Mouse (Mus musculus) kidney, adult 11 months (tissue): Measurements from ENCODE around the gene Slc9c1.
A peak's percentile ranks its signal among the peaks of the same experiment; 100 is the strongest.

ENCODE experiments used
- DNase-seq: peaks from one replicate; pipeline ENCODE4 v3.0.0; 2022

The Slc9c1 gene

DNA sequence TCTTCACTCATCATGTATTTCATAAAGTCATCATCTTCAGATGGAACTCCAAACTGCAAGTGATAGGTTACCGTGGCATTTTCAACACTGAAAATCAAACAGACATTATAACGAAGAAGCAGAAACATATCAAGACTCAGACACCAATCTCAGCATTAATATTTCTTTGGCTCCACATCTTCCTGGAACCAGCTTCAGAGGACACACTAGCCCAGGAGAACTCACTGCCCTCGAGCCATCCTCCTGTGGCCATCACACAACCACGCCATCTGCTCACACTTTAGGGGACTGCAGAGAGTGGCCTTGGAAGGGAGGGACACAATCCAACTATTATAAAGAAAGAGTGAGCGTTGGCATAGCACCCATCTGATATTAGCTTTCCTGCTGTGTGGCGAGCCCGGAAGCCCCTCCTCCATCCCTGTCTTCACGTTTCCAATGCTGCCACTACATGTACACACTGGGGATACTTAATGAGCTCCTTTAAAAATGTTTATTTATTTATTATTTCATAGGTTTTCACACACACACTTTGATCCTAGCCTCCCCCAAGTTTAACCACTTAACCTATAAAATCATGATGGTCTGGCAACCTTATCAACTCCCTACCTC, 94.5 kb downstream of the Slc9c1 start:
- no peak for DNase-seq

DNA sequence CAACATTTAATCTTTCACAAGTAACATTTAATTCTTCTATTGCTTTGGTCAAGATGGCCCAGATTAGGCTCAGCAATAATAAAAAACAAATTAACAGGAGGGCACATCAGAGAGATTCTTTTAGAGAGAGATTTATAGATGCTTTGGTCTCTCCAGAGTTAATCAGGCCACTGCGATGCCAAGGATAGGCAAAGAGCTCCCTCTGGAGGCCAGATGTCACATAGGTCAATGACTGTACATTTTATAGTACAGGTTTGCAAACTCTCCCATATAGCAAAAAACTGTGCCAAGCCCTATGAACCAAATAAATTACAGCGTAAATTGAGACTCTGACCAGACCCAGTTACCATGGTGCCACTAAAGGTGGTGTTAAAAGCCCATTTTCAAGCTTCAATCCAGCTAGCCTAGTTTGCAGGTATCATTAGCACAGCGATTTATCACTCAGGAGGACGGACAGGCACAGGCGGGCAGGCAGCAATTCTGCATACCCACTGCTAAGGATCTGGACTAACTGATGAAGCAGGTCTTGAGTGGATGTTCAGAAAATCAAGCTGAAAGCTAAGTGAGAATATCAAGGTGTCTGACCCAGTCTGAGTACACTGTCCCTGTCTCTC, 95.3 kb downstream of the Slc9c1 start:
- peak; percentile 33 for DNase-seq

DNA sequence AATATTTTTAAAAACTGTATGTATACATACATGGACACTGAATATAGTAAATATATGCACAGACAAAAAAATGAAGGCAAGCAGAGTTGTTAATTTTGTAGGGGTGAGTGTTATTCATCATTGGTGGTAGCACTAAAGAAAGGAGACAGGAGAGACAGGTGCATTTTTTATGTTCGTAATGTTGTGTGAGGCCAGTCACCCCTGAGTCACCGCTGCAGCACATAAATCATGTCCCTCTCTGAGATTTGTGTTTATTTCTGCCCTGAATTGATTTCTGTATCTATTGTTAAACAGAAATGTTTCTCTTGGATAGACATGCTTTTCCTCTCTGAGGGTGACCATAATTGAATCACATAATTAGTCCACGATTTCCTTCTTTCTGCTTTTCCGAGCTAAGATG, 97.3 kb downstream of the Slc9c1 start:
- no peak for DNase-seq

DNA sequence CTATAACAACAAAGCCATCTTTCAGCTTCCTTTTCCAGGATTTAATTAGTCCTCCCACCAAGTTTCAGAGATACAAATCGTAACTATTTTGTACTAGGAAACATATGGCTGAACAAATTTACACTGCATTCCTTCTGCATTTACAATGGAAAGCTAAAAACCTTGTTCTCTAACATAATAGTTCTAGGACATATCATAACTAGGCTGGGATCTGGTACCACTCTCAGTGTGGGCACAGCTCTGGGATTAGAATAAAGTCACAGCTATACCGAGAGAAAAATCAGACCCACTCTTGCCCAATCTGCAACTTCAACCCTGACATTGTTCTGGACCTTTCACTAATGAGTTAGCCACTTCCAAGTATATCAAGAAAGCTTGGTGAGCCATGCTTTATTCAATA, 100.7 kb downstream of the Slc9c1 start:
- DNase-seq, result no peak

DNA sequence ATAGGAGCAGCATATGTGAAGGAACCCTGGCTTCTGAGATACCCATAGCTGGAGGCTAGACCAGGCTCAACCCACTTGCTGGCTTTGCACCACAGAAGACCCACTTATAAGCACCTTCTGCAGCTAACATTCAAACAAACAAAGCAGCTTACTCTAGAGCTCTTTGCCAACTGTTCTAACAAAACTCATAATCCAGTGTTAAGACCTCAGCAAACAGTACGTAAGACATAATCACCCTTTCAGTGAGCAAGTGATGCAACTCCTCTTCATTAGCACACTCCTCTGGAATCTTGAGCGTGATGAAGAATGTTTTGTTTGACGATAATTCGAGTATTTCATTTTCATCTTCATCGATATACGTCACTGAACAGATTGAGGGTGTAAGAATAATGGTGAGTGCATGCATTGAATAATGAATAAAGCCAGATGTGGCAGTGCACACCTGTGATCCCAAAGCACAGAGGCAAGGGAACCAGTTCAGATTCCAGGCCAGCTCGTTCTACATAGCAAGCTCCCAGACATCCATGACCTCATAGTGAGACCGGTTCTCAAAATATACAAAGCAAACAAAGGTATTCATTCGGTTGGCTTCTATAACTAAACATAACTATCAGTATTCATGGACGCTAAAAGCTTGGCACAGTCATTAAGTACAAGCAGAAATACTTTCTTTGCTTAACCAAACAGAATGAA, 105.1 kb downstream of the Slc9c1 start:
- DNase-seq, result no peak

DNA sequence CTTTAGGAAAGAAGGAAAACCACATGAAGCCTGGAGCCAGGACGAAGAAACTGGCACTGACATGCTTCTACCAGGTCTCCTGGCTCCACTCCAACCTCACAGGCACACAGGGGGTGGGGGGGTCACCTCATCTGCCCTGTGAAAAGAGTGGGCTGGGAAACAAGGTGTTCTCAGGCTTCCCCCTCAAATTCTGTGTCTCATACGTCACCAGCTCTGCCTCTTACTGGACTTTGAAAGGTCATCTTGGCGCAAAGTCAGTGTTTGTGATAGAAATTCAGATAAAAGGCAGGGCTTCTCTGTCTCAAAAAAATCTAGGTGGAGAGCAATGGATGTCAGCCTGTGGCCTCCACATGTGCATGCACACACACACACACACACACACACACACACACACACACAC, 106.2 kb downstream of the Slc9c1 start:
- DNase-seq, result no peak

DNA sequence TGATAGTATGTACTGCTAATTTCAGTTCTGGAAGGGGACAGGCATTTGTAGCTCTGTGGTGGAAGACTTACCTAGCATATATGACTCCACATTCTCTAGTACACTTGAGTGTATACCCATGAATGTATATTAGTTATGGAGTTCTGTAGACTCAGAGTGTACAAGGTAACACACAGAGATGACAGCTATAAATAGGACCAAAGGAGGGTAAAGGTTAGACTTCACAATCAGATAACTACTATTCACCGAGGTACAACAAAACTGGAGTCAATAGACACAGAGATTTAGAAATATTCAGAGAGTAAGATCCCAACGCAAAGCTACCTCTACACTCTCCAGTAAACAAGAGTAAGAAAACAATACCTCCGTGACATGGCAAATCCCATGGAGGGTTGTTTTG, 108.8 kb downstream of the Slc9c1 start:
- no peak for DNase-seq

DNA sequence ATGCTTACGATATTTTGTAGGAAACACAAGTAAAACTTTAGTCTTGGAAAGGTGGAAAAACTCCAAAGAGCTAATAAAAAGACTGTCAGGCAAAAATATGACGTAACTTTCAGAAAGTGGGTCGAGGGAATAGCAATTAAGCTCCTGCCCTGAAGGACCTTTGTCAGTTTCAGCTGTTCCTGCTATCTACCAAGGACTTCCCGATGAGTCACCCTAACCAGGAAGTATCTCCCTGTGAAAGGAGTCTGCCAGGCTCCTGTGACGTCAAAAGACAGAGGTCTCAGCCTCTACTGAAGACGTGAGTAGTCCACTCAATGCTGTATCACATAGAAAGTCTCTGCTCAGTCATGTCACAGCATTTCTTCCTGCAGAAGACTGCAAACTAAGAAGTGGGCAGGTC, 109.3 kb downstream of the Slc9c1 start:
- DNase-seq, result no peak

DNA sequence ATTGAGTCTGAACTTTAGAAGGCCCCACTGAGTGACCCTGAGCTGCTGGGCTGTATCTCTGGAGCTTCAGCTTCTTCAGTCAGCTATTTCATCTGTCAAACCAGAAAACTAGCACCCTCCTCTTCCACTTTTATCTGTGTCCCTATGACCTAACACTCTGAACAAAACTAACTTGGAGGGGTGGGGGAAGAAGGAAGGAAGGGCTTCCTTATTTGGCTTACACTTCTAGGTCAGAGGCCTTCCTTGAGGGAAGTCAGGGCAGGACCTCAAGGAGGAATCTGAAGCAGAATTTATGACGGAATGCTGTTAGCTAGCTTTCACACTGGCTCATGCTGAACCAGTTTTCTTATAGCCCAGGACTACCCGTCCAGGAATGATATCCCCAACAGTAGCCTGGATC, 116.4 kb downstream of the Slc9c1 start:
- DNase-seq, result no peak

DNA sequence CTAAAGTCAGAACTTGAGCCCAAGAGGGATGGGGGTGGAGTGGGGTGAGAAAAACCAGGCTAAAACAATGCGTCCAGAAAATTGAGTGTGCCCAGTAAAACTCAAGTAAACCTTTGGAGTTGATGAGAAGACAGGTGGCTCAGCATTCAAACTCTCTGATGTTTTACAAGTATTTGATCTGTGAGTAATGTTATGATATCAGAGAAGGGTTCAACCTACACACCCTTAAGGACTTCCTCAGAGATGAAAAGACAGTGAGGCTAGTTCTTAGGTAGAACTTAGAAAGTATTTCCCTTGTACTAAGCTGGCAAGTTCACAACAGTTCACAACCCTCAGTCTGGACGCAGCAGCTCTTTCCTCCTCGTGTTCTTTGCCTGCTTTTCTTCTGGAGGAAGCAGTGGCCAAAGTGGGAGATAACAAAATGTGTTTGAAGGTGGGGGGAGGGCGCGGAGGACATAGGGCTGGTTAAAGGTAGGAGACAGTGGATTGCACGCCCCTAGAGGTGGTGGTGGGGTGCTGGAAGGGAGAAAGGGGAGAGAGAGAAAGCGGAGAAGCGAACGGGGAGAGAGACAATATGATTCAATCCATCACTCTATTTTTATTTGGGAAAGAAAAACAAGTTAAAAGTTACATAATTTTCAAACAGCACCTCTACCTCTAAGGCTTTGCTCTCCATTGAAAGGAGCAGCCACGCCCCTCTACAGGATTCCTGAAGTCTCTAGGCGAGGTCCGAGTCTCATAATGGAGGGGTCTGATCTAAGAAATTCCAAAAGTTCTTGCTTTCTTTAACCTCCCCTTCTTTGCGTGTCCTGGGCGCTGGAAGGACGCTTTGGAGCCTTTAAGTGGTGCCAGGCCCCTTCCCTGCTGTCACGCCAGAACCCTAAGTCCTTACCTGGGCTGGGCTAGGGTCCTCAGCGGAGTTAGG, 118.2 kb downstream of the Slc9c1 start:
- no peak for DNase-seq

DNA sequence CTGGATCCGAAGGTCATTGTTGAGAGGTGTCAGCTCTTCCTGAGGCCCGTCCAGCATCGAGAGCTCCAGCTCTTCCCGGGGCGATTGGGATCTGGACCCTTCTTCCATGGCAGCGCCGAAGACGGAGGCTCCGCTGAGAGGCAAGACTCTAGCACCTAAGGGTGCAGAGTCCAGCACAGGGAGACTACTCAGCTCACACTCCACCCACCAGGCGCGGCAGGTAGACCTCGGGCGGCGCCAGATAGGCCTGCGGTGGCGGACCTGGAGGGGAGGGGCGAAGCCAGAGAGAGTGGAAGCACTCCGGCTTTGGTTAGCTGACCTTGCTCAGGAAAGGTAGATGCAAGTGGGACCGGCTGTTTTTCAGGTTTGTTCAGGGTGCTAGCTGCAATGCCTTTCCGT, 118.8 kb downstream of the Slc9c1 start, which contains the start of gene BC016579:
Gene BC016579, minus strand, starts transcription at position 135 of the 399 bp plus-strand sequence.
- DNase-seq, result peak; percentile 48

DNA sequence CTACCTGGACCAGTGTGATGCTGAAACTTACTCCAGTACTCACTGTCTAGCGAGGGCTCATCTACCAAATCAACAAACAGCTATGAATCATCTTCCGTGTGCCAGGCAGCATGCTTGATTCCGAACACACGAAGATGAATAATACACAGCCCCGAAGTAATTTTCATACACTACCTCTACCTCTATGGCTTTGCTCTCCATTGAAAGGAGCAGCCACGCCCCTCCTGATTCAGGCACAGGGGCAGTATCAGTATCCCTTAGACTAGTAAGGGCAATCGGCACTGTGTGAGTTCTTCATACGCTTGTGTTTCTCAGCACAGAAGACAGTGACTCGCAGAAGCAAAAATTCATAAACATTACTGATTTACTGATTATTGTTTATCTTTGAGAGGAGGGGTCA, 119.4 kb downstream of the Slc9c1 start:
- DNase-seq, result no peak
